Mouse (Mus musculus) MEL (cell line): ENCODE results near the gene Ryr1.

Source experiments
- CTCF ChIP-seq, 3 experiments: IDR thresholded peaks in 2 of 3; conservative IDR thresholded peaks in 1 of 3; 2 replicates each; pipeline ENCODE4 v1.5.1; 2011 to 2012; ENCODE audit warnings: low read length in 3 of 3, low read depth in 2 of 3, mild to moderate bottlenecking in 2 of 3, improper control_type of control experiment in 1 of 3, inconsistent platforms in 1 of 3, mixed read lengths in 1 of 3, moderate library complexity in 1 of 3; ENCODE audit not compliant: control insufficient read depth in 1 of 3, insufficient read depth in 1 of 3, poor library complexity in 1 of 3, severe bottlenecking in 1 of 3
- E2F4 ChIP-seq: IDR thresholded peaks from 2 replicates; pipeline ENCODE4 v1.6.1; 2011; ENCODE audit warnings: low read depth, low read length, improper control_type of control experiment, borderline replicate concordance
- EP300 ChIP-seq, 2 experiments: IDR thresholded peaks; 2 replicates each; pipeline ENCODE4 v1.6.1; 2011; ENCODE audit warnings: improper control_type of control experiment in 2 of 2, low read length in 2 of 2, low read depth in 1 of 2, mild to moderate bottlenecking in 1 of 2
- GATA1 ChIP-seq: IDR thresholded peaks from 2 replicates; pipeline ENCODE4 v1.6.1; 2011; ENCODE audit warnings: low read depth, low read length, improper control_type of control experiment
- HCFC1 ChIP-seq: IDR thresholded peaks from 2 replicates; pipeline ENCODE4 v1.6.1; 2012; ENCODE audit warnings: low read depth, mild to moderate bottlenecking, inconsistent platforms, low read length, improper control_type of control experiment, moderate library complexity
- JUND ChIP-seq: IDR thresholded peaks from 2 replicates; pipeline ENCODE4 v1.6.1; 2011; ENCODE audit warnings: low read depth, mild to moderate bottlenecking, improper control_type of control experiment, low read length
- MAX ChIP-seq: IDR thresholded peaks from 2 replicates; pipeline ENCODE4 v1.6.1; 2011; ENCODE audit warnings: low read length, improper control_type of control experiment
- MEF2A ChIP-seq: IDR thresholded peaks from 2 replicates; pipeline ENCODE4 v1.6.1; 2014; ENCODE audit warnings: low read depth, mild to moderate bottlenecking, inconsistent platforms, low read length, improper control_type of control experiment; ENCODE audit not compliant: poor library complexity, insufficient replicate concordance, severe bottlenecking; ENCODE audit errors: extremely low read depth
- POLR2A ChIP-seq, 2 experiments: IDR thresholded peaks; 2 replicates each; pipeline ENCODE4 v1.6.1; 2011 to 2012; ENCODE audit warnings: low read length in 2 of 2, mild to moderate bottlenecking in 2 of 2, control low read depth in 1 of 2, improper control_type of control experiment in 1 of 2, low read depth in 1 of 2, moderate library complexity in 1 of 2; ENCODE audit not compliant: control insufficient read depth in 1 of 2, insufficient read depth in 1 of 2, poor library complexity in 1 of 2
- POLR2AphosphoS5 ChIP-seq: IDR thresholded peaks from 2 replicates; pipeline ENCODE4 v1.6.1; 2012; ENCODE audit warnings: low read depth, borderline replicate concordance, mild to moderate bottlenecking, inconsistent platforms, low read length, moderate library complexity, mixed read lengths
- ZC3H11A ChIP-seq: IDR thresholded peaks from 2 replicates; pipeline ENCODE4 v1.6.1; 2012; ENCODE audit warnings: low read depth, mild to moderate bottlenecking, inconsistent platforms, low read length, improper control_type of control experiment
- ZMIZ1 ChIP-seq: IDR thresholded peaks from 2 replicates; pipeline ENCODE4 v1.6.1; 2012; ENCODE audit warnings: low read depth, mild to moderate bottlenecking, inconsistent platforms, low read length, improper control_type of control experiment, moderate library complexity

- no peak for TF ChIP-seq EP300 (IDR thresholded peaks at IDR 0.05; ENCODE audit: low read depth in 1 of 2, low read length in 2 of 2)
- no peak for TF ChIP-seq CTCF (IDR thresholded peaks at IDR 0.05 in 2 of 3, conservative IDR thresholded peaks at IDR 0.05 in 1 of 3; ENCODE audit: control insufficient read depth in 1 of 3, insufficient read depth in 1 of 3, low read depth in 2 of 3, low read length in 3 of 3, poor library complexity in 1 of 3, severe bottlenecking in 1 of 3)
- no peak for TF ChIP-seq POLR2A (IDR thresholded peaks at IDR 0.05; ENCODE audit: control insufficient read depth in 1 of 2, insufficient read depth in 1 of 2, low read depth in 1 of 2, low read length in 2 of 2, poor library complexity in 1 of 2)
- no peak for TF ChIP-seq HCFC1
- TF ChIP-seq GATA1 = no peak
- no peak for TF ChIP-seq ZMIZ1
- no peak for TF ChIP-seq ZC3H11A
- TF ChIP-seq POLR2AphosphoS5 = no peak
- TF ChIP-seq MAX = no peak
- TF ChIP-seq E2F4 = no peak
- TF ChIP-seq MEF2A = no peak
- TF ChIP-seq JUND = no peak
Measured at GRCm38 (mm10) chr7:29118142-29118851, 6.7 kb downstream of the Ryr1 start.
